Mouse (Mus musculus) right cerebral cortex, postnatal 14 days (tissue): ENCODE measurements around the gene Slco3a1.

ENCODE experiments used
- DNase-seq: peaks from one replicate; pipeline ENCODE4 v3.0.0; 2022

Gene Slco3a1

DNA sequence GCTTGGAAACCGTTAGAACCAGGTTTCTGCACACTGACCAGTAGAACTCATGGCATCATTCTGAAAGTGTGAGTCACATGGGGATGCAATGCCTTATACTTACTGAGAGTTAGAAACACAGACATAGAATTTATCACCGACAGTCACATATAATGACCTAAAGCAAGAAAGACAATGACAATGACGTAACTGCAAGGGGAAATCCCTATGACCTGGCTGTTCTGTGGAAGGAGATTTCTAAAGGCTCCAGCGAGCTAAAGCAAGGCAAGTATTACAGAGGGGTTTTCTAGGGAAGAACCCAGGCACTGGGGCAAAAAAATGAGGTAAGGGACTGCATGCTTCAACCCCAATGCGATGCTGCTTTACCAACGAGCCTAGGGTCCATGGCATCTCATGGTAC is 26.9 kb downstream of the Slco3a1 start:
- no peak for DNase-seq

DNA sequence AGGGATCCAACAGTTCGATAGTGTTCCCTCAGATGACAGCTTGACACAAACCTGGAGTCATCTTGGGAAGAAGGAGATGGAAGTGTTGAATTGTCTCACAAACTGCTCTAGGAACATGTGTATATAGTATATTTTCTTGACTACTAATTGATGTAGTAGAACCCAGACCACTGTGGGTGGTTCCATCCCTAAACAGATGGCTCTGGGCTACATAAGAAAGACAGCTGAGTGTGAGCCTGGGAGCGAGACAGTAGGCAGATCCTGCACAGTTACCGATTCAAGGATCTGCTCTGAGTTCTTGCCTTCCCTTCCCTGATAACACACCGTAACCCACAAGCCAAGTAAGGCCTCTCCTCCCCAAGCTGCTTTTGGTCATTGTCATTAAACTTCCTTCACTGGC is 28.6 kb downstream of the Slco3a1 start:
- no peak for DNase-seq

DNA sequence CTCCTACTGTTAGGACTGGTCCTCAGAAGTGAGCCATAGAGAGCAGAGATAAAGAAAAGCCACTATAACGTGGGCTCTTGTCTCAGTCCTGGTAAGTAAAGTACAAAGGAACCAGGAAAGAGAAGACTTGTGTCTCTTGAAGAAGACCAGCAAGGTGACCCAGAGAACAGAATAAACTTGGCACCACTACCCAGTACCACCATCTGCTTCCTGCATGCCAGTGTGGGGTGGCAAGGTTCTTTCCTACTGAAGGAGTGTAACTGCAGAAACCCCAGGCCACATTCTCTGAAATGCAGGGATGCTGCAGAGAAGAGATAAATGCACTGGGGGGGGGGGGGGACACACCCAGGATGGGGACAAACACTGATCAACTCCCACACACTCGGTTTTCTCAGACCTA is 29.0 kb downstream of the Slco3a1 start:
- DNase-seq = no peak

DNA sequence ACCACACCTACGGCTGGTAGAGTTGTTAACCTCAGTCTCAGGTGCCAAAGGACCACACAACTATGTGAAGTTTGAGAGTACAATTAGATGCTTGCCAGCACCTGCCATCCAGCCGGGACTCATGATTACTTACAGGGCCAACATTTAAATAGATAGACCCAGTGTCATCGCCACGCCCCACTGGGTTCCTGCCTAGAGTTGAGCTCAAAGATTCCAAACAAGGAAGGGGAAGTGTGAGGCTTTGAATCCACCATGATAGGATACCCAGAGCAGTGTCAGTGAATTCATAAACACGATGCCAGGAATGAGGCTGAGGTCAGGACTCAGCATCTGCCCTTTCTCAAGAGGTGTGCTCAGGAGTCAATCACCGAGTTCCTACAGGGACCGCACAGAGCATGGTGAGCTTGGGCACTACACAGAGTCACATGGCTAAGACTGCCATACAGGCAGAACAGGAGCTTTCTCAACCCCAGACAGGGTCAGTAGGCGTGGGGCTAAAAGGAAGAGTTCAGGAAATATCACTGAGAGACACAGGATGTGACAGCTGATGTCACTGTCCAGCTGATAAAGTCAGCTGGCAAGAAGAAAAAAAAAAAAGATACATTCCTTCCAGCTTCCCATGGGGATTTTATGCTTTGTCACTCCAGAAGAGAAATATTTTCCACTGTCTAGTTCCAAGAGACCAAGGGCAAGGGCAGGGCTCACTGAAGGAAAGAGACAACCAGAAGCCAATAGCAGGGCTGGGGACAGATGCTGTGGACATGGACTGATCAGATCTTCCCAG is 30.2 kb downstream of the Slco3a1 start:
- no peak for DNase-seq

DNA sequence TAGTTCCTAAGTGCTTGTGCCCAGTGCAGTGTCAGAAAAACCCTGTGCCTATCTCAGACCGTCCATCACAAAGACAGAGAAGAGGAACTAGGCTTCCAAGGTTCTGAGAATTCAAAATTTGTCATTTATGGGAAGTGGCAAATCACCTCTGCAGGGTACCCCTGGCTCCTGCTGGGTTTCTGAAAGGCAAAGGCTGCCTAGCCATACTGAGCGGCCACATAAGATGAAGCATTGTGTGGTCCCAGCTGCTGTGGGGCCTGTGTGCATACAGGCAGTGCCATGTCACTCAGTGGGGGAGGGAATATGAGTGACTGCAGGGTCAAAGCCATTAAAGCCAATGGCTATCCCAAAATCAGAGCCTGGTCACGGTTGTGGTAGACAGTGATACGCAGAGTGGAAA is 31.5 kb downstream of the Slco3a1 start:
- DNase-seq = no peak

DNA sequence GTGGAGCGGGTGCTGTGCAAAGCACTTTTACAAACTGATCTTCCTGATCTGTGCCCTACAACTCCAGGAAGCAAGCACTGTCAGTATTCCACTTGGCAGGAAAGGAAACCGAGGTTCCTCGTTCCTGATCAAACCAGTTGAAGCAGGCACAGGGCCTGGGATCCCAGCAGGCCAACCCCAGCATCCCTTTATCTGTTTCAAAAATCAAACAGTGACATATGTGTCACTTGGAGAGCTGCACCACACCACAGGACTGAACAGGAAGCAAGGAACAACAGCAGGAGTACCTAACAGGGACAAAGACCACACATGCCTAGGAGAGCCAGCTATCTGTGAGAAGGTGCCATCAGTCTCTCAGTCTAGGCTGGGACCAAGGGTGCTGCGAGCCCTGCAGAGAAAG is 32.3 kb downstream of the Slco3a1 start:
- DNase-seq = no peak

DNA sequence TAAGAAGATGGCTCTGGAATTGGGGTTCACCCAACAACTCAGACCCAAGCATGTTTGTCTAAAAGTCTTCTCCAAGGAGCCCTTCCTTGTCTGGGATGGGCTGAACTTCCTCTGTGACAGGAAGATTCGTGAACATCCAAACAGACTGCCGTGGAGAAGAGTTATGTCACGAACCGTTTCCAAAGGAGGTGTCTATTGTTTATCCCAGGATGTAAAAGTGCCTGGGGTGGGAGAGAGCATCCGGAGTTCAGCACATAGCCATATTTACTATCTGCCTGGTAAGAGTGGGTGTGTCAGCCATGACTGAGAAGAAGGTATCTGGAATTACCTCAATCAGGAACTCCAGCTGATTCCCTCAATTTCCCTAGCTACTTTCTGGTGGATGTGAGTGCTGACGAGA is 35.2 kb downstream of the Slco3a1 start:
- DNase-seq = no peak

DNA sequence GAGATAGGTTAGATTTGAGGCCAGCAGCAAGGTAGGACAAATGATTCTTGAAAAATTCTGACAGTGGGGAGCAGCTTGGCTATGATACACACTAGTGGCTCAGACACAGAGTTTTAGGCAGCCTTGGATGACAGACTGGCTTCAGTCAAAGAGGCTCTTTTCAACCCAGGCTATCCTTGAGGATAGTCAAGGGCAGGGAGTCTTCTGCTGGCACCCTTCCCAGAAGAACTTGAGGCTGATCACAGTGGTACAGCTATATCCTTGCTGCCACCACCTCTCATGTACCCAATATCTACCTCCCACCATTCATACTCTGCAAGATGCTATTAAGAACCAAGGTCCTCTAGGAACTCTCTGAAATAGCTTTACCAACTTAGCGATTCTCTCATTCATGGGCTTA is 35.8 kb downstream of the Slco3a1 start:
- no peak for DNase-seq

DNA sequence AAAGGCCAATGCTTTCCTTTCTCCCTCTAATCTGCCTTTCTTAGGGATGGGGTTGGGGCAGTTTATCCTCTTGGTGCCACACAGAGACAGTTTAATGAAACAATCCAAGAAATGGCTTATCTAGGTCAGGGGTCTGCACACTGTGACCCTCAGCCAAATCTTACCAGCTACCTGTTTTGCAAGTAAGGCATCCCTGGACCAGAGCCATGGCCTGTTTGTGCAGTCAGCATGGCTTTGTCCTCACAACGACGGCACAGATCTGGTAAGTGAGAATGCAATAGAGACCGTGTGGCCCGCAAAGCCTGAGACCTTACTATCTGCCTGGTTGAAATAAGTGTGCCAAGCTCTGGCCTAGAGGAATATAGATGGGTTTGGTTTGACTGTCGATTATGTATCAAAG is 36.3 kb downstream of the Slco3a1 start:
- no peak for DNase-seq

DNA sequence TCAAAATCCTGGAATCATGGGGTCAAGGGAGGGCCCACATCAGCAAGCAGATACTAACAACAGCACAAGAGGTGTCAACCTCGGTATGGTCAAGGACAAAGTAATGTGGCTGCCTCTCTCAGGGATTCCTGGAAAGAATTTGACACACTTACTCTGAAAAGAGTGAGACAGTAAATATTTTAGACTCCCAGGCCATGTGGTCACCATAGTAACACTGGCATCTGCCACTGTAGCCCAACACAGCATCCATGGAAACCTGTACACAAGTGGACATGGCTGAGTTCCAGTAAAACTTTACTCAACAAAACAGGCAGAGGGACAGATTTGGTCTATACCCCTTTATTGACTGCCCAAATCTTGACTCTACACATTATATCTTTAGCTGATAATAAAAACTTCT is 43.9 kb downstream of the Slco3a1 start:
- no peak for DNase-seq

DNA sequence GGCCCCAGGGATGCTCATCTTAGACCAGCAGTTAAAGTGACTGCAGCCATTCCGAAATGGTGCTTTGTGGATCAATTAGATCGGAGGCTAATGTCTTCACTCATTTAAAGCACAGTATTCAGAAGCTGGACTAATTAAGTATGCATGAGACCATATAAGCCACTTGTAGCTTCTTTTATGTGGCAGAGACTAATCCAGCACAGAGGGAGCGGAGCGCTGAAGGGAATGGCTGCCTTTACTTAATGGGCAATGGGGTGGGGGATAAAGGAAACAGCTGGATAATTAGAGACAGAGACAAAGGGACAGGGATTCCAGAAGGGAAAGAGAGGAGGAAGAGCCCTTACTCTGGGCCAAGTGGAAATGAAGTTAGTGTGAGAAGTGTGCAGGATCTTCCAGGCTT is 46.4 kb downstream of the Slco3a1 start:
- no peak for DNase-seq

DNA sequence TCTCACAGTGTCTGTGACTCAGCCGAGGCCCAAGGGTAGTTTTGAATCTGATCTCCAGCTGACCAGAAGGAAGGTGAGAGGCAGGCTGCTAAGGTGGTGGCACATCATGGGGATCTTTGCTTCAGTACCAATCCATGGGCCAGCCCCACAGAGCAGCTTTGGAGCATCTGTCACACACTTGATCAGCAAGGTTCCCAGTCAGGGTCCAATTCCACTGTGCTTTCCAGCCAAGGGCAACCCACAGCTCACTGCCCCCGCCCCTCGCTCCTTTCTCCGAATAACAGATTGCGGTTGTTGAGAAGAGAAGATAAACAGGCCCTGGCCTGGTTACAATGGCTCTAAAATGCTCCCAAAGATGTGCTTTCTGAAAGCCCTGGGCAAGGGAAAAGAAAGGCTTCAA is 47.7 kb downstream of the Slco3a1 start:
- DNase-seq = no peak

DNA sequence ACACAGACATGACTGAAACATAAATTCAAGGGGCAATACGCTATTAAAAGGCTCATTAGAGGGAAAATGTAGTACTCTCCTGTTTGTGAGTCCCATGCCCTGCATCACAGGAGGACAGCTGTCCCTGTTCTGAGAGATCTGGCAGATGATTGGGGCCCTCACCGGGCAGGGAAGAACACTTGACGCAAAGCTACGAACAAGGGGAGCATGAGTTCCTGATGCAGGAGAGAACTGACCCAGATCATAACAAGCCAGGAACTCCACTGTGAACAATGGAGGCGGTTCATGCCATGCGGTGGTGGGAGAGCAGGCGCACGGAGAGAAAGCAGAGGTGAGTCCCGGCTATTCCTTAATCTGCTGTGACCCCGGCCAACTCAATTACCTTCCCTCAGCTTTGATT is 48.9 kb downstream of the Slco3a1 start:
- DNase-seq = no peak

DNA sequence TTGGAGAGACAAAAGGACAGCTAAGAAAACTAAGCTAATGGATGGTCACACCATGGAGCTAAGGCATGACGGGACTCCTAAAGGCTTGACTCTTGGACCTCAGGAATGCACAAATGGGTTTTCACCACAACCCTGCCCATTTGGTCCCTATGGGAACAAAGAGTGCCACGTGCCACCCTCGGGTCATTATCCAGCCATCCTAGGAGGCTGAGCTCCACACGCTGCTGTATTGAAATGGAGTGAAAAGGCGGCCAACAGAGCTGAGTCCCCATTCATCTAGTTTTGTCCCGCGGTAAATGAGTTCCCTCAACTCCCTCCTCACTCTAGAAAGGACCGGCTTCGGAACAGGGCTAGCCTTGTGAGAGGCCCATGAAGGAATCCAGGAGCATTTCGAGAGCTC is 53.4 kb downstream of the Slco3a1 start:
- DNase-seq = no peak

DNA sequence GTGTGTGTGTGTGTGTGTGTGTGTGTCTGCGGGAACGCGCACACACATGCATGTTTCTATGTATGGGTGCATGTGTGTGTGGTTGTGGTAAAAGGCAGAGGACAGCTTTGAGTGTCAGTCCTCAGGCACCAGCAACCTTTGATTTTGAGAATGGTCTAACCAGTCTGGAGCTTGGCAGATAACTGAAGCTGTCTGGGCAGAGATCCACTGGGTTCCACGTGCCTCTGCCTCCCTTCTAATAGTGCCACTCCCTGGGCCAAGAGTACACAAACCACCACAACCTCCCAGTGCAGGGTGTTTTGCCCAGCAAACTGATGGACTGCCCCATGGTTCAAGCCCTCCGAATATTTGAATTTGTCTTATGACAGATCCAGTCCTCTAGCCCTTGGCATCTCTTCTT is 55.1 kb downstream of the Slco3a1 start:
- no peak for DNase-seq

DNA sequence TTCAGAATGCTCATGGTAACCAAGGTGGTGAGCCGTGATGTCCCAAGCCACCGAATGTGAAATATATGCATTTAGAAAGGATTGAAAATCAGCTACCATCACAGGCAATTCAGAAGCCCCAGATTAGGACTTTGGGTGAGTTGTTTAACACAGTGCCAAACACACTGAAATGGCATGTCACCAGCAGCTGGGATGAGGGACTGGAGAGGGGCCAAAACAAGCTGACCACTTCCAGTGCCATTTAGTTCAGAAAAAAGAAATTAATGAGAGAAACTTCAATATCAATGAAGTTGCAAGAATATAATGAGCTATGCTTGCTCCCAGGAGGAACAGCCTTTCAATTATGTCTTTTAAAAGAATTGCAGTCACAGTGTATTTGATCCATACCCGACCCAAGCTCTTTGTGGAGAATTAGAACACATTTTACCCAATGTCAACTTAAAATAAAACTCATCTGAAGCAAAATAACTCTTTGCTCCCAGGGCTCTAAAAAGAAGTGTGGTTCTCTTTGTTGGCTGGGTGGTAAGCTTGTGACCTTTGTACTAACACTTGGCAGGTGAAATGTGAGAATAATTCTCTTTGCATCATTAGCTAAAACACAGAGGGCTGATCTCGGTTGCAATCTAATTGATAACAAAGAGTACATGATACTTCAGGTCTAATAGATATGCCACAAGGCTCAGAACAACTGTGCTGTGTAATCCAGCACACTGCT is 56.2 kb downstream of the Slco3a1 start:
- no peak for DNase-seq

DNA sequence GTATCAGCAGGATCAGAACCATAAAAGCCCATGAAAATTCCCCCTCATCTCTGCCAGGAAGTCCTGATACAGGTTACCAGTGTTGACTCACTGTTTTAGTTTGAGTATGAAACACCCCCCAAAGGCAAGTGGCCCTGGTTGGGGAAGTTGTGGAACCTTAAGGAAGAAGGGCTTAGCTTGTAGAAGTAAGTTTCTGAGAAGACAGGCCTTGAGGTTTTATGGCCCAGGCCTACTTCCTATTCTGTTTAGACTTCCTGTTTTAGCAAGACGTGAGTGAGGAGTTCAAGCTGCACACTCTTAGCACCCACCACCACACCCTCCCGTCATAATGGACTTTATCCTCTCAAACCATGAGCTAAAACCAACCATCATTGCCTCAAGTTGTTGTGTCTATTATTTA is 57.4 kb downstream of the Slco3a1 start:
- no peak for DNase-seq

DNA sequence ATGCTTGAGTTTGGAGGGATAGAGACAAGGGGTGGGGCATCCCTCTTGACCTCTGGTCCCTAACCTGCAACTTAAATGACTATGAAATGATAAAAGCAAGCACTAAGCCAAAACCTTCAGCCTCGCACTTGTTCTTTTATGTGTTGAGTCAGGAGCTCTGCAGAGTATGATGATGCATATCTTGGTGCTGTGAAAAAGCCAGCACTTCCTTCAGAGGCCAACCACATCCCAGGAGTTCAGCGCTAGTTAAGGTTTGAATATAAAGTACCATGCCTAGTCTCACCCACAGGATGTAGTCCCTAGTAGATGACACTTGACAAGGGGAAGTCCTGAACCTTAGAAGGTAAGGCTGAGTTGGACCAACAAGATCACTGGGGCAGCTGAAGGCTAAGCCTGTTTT is 59.1 kb downstream of the Slco3a1 start:
- DNase-seq = no peak

DNA sequence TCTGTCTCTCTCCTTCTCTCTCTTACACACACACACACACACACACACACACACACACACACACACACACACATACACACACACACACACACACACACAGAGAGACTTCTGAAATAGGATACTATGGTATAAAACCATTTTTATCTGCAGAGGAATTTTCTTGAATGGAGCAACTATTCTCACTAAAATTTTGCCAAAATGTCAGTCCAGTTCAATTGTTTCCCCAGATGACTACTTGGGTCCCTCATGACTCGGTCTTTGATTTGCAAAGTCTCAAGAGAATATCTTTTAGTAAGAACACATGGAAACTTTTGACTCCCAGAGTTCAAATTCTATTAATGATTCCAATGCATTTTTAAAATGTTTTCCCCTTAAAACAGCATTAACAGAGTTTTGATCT is 60.8 kb downstream of the Slco3a1 start:
- no peak for DNase-seq

DNA sequence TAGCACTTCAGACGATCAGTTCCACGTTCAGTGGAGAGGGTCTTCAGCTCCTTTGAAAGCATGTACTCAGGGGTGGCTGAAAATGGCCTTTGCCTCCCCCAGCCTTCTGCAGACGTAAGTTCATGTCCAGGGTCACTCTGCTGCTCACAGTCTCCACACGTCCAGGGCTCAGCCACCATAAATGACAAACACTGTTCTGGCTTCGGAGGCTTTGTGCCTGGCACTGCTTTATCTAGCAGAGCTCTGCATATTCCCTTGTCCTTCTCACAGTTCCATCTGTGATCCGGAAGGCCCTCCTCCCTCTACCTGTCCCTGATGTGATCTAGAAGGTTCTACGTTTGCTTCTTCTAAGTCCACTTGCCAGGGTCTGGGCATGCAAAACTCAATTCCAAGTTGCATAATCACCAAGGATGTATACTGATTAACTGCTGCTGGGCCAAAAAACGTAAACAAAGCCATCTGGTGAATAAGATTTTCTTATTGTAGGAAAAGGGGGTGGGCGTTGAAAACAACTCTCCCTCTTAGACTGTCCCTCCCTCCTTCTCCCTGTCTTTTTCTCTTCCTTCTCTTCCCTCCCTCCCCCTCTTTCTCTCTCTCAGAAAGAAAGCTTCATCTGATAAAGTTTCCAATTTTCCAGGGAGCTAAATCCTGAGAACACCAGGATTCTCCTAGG is 62.8 kb downstream of the Slco3a1 start:
- DNase-seq = no peak

DNA sequence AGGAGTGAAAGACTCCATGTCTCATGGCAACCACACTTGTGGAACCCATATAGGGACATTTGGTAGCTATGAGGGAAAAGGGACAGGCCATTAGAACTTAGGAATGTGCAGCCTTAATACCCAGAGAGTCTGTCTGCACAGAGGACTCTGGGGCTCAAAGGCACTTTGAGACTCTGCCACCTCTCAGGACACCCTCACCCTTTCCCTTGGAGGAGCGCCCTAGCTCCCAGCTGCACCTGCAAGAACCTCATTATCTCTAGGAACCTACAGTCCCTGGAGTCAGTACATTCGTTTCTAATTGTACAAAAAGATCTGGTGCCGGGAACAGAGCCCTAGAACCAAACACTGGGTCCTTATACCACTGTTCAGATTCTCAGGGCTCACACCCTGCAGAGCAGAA is 66.4 kb downstream of the Slco3a1 start:
- DNase-seq = no peak

DNA sequence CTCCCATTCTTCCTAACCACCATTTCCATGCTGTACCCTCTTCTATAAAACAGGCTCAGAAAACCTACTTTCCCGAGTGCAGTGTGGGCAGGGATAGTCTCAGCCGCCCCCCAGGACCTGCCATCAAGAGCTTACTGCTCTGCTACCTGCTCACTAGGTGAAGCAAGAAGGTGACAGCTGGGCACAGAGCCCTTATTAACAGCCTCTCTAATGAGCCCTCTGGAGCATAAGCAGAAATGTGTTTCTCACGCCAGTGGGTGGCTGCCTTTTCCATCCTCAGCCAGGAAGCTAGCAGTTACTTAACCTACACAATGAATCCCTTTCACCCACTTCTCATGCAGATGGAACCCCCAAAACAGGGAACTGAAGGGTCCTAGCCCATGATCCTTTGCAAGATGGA is 66.9 kb downstream of the Slco3a1 start:
- no peak for DNase-seq

DNA sequence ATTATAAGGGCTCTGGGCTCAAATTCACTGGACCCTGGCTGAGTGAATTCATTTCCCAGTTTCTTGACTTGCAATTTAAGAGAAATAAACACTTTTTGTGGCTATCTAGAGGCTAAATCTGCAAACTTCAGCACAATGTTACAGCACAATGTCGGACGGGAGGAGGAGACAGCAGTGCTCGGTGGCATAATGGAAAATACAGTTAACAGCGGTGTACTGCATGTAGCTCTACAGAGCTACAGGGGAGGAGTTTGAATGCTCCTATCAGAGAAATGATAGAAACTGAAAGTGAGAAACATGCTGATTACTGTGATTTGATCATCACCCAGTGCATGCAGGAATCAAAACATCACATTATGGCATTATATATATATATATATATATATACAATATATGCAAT is 68.5 kb downstream of the Slco3a1 start:
- no peak for DNase-seq

DNA sequence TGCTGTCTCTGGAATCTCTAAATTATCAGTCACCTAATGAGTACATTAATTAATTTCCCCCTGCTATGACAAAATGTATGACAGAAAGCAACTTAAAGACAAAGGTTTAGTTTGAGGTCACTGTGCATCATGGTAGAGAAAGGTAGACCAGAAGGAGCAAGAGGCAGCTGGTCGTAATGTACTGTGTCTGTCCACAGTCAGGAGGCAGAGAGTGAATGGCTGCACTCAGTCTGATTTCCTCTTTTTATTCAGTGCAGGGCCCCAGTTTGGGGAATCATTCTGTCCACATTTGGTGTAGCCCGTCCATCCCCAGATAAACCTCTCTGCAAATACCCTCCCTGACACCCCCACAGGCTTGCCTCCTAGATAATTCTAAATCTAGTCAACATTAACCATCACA is 68.9 kb downstream of the Slco3a1 start:
- no peak for DNase-seq
